Mouse (Mus musculus) large intestine, adult 2 months (tissue): ENCODE data around the gene Tmem43. TPM values are rescaled to one million over a fixed set of nuclear protein-coding genes. Genes with fewer than 3 reads are reported as not detected.

Experiments used
- DNase-seq: peaks from one replicate; pipeline ENCODE4 v3.0.0-alpha.2; 2012; ENCODE audit warnings: low read depth, low spot score
- WGBS: fragments of 180-500 bp; shearing (Covaris S2); methylation state at CpG from one replicate; pipeline ENCODE4 v1.1.7; 2018; 5-methylcytosine and 5-hydroxymethylcytosine counted together
- polyA plus RNA-seq: library from polyadenylated mRNA; depleted of rRNA; stranded (reverse); fragments of >200 nt; gene quantifications from 2 replicates; pipeline ENCODE4 v1.2.3, GENCODE M21; 2012

The Tmem43 gene
- polyA plus RNA-seq, 1 experiment: 24.2 TPM

- WGBS: 93% methylated on average over 15 of the region's 15 CpGs
- DNase-seq: no peak
Measured at GRCm38 (mm10) chr6:91486736-91487453, 13.4 kb downstream of the Tmem43 start.

GRCm38 (mm10) chr6:91488496-91489212, 15.2 kb downstream of the Tmem43 start:
- 35% methylated on average over 9 of the region's 9 CpGs for WGBS
- DNase-seq: peak; percentile 73

- no peak for DNase-seq
- WGBS: 70% methylated on average over 10 of the region's 10 CpGs
Measured at GRCm38 (mm10) chr6:91489872-91490271, 16.4 kb downstream of the Tmem43 start.

GRCm38 (mm10) chr6:91491004-91491403, 17.5 kb downstream of the Tmem43 start:
- 73% methylated on average over 6 of the region's 6 CpGs for WGBS
- no peak for DNase-seq

- WGBS: 83% methylated on average over 10 of the region's 10 CpGs
- no peak for DNase-seq
Measured at GRCm38 (mm10) chr6:91493053-91493452, 19.6 kb downstream of the Tmem43 start.

- WGBS: 77% methylated on average over 8 of the region's 8 CpGs
- DNase-seq: no peak
Measured at GRCm38 (mm10) chr6:91494526-91494925, 21.0 kb downstream of the Tmem43 start.

- no peak for DNase-seq
- WGBS: 90% methylated on average over 1 of the region's 1 CpGs
Measured at GRCm38 (mm10) chr6:91503302-91503701, 29.8 kb downstream of the Tmem43 start.

- WGBS: 88% methylated on average over 5 of the region's 5 CpGs
- no peak for DNase-seq
Measured at GRCm38 (mm10) chr6:91506036-91506435, 32.5 kb downstream of the Tmem43 start.

GRCm38 (mm10) chr6:91508041-91508440, 34.5 kb downstream of the Tmem43 start:
- 89% methylated on average over 3 of the region's 3 CpGs for WGBS
- no peak for DNase-seq

GRCm38 (mm10) chr6:91509326-91509725, 35.8 kb downstream of the Tmem43 start:
- 36% methylated on average over 7 of the region's 7 CpGs for WGBS
- DNase-seq: no peak

GRCm38 (mm10) chr6:91510211-91510610, 36.7 kb downstream of the Tmem43 start:
- no peak for DNase-seq
- WGBS: 84% methylated on average over 10 of the region's 10 CpGs

- no peak for DNase-seq
Measured at GRCm38 (mm10) chr6:91514135-91514534, 40.6 kb downstream of the Tmem43 start.

- WGBS: 13% methylated on average over 10 of the region's 10 CpGs
- DNase-seq: no peak
Measured at GRCm38 (mm10) chr6:91514737-91515362, 41.3 kb downstream of the Tmem43 start.

- WGBS: under 1% methylated on average over 80 of the region's 80 CpGs
- peak; percentile 89 for DNase-seq
Measured at GRCm38 (mm10) chr6:91515545-91516449, 42.3 kb downstream of the Tmem43 start, which contains the start of the genes Xpc and Lsm3. Xpc (minus strand) TSS chr6:91515888. Lsm3 (plus strand) TSS chr6:91515928.

GRCm38 (mm10) chr6:91518454-91519020, 45.0 kb downstream of the Tmem43 start:
- no peak for DNase-seq
- WGBS: 81% methylated on average over 7 of the region's 7 CpGs

GRCm38 (mm10) chr6:91522816-91523215, 49.3 kb downstream of the Tmem43 start:
- 92% methylated on average over 5 of the region's 5 CpGs for WGBS
- DNase-seq: no peak

- WGBS: 88% methylated on average over 4 of the region's 4 CpGs
- DNase-seq: no peak
Measured at GRCm38 (mm10) chr6:91525544-91525943, 52.0 kb downstream of the Tmem43 start.

- DNase-seq: peak; percentile 58
- WGBS: 39% methylated on average over 5 of the region's 5 CpGs
Measured at GRCm38 (mm10) chr6:91527227-91527860, 53.8 kb downstream of the Tmem43 start.

- no peak for DNase-seq
- 87% methylated on average over 7 of the region's 7 CpGs for WGBS
Measured at GRCm38 (mm10) chr6:91528265-91528664, 54.8 kb downstream of the Tmem43 start.
